Mouse (Mus musculus): ENCODE results near the gene Gm17416. TPM values are rescaled to one million over a fixed set of nuclear protein-coding genes. Genes with fewer than 3 reads are reported as not detected.

Gm17416 gene
- total RNA-seq (2023) = not detected

GRCm38 (mm10) chr2:152569038-152569437 lies at the start of gene Gm17416:
Gm17416 (plus strand) TSS chr2:152569338.

DNA sequence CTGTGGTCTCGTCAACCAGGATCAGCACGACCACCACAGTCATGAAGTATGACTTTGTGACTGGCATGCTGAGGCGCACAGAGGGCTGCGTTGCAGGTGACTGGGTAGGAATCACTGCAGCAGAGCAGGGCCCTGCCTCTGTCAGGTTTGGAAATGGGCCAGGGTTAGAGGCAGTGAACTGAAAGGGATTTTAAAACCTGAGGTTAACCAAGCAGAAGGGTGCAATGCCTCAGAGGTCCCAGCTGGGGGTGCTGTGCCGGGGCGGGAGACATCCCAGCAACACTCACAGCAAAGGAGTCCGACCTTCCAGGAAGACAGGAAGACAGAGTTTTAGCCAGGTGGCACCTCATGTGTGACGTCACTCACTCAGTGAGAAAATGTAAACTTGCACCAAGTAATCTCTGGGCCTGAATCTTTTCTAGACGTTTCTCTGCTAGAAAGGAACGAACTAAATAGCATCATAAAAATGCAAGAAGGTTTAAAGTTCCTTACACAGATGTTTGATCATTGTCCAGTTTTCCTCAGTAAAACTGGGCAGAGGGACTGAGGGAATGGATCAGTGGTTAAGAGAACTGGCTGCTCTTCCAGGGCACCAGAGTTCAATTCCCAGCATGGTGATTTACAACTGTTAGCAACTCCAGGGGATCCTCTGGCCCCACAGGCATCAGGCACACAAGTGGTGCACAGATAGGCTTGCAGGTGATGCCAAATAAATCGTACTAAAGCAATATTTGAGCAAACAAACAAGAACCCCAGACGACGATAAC lies 29.0 kb upstream of the Gm17416 start, which contains the start of gene Defb29:
TSS of gene Defb29 (minus strand) at position 155 of the 767 bp plus-strand sequence.

DNA sequence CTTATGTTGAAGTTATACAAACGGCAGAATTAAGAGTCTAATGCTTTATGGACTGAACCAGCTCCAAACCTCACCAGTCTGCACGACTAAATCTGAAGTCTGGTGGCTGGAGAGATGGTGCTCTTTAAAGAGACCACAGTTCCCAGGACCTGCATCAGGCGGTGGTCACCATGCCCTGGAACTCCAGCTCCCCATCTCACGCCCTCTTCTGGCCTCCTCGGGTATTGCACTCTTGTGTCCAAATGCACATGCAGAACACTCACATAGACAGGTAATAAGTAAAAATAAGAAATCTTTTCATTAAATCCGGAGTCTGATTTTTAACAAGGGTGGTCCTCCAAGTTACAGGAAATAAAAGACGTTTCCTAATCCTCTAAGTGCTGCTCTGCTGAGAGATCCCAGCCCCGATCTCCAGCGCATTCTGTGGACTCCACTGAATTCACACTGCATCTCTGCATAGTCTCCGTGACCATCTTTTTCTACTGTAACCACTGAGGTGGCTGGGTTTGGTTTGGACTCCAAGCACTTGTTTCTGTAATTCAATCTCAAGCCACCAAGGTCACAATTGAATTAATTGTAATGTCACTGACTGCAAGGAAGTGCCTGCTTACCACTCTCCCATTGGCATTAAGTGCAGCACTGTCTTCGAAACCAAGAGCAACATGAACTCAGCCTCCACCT lies 3.1 kb downstream of the Gm17416 start, which contains the start of gene Defb21:
TSS of gene Defb21 (plus strand) at position 631 of the 681 bp plus-strand sequence.

GRCm38 (mm10) chr2:152580107-152580506 lies 11.0 kb downstream of the Gm17416 start, which contains the start of gene Defb19:
Defb19 (minus strand) TSS chr2:152580312.

DNA sequence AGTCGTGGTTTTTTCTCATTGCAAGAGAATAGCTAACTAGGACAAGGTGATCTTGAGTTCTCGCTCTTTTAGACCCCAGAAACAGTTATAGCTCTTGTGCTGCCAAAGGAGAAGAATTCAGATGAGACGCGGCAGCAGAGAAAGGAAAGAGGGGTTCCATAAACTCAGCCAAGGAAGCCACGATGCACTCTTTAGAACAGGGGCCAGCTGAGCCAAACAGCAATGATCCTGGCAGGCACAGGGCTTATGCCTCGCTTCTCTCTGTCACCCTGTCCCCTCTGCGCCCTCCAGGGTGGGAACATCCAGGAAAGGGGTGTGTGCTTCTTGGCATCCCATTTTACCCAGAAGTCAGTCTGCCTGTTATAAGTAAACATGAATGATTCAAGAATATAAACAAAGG lies 30.2 kb downstream of the Gm17416 start, which contains the start of gene Defb45:
TSS of gene Defb45 (minus strand) at position 101 of the 400 bp plus-strand sequence.

DNA sequence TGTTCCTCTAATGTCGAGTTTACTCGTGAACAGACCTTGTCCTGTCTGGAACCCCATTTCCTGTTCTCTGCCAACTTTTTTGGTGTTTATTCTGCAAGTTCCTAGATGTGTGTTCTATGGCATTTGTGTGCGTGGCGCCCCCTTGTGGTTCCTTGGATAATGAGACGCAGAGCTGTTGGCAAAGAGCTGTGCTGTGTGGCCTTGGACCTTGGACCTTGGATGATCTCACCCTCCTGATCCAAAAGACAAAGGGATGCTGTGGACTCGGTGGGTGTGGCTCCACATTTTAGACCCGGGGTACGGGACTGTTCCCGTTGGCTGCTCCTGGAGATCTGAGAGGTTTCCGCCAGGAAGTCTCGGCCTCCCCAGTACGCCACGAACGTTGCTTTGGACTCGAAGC lies 34.9 kb downstream of the Gm17416 start, which contains the start of gene Defb36:
TSS of gene Defb36 (plus strand) at position 271 of the 400 bp plus-strand sequence.

Other genes starting within 250 kb of the Gm17416 start
- gene Rbck1, start 236.7 kb upstream of the Gm17416 start, total RNA-seq (2023) = 100 to 1,000 TPM; 205 to 216 TPM
- 1 to 10 TPM; 5.7 to 6.1 TPM for gene Trib3, start 225.3 kb upstream of the Gm17416 start, total RNA-seq (2023)
- not detected for gene Nrsn2, start 192.7 kb upstream of the Gm17416 start, total RNA-seq (2023)
- 1 to 10 TPM; 1.4 to 2.3 TPM for gene Sox12, start 171.3 kb upstream of the Gm17416 start, total RNA-seq (2023)
- gene Zcchc3, start 154.3 kb upstream of the Gm17416 start, total RNA-seq (2023) = 1 to 10 TPM; 3.1 to 4.7 TPM
- not detected for gene 6820408C15Rik, start 153.8 kb upstream of the Gm17416 start, total RNA-seq (2023)
- gene Defb23, start 104.7 kb upstream of the Gm17416 start, total RNA-seq (2023) = not detected
- not detected for gene Defb20, start 92.3 kb upstream of the Gm17416 start, total RNA-seq (2023)
- not detected for gene Defb22, start 79.2 kb upstream of the Gm17416 start, total RNA-seq (2023)
- gene Defb26, start 57.6 kb upstream of the Gm17416 start, total RNA-seq (2023) = not detected
- not detected for gene Defb28, start 51.1 kb upstream of the Gm17416 start, total RNA-seq (2023)
- gene Defb29, start 29.2 kb upstream of the Gm17416 start, total RNA-seq (2023) = not detected
- not detected for gene Defb21, start 3.4 kb downstream of the Gm17416 start, total RNA-seq (2023)
- not detected for gene Defb19, start 11.0 kb downstream of the Gm17416 start, total RNA-seq (2023)
- not detected for gene Defb45, start 30.1 kb downstream of the Gm17416 start, total RNA-seq (2023)
- not detected for gene Defb36, start 35.0 kb downstream of the Gm17416 start, total RNA-seq (2023)
- gene Defb25, start 53.7 kb downstream of the Gm17416 start, total RNA-seq (2023) = not detected
- not detected for gene Rem1, start 57.6 kb downstream of the Gm17416 start, total RNA-seq (2023)
- 100 to 1,000 TPM; 100 to 106 TPM for gene H13, start 100.1 kb downstream of the Gm17416 start, total RNA-seq (2023)
- 10 to 100 TPM; 24.4 to 28.9 TPM for gene Mcts2, start 117.7 kb downstream of the Gm17416 start, total RNA-seq (2023)
- gene Id1, start 166.9 kb downstream of the Gm17416 start, total RNA-seq (2023) = 1 to 10 TPM in 1 of 2 experiments, under 1 TPM in 1; 0.62 to 1.0 TPM
- not detected for gene Cox4i2, start 184.8 kb downstream of the Gm17416 start, total RNA-seq (2023)